Mouse (Mus musculus): Measurements from ENCODE around the gene Rbm25. TPM values are rescaled to one million over a fixed set of nuclear protein-coding genes. Genes with fewer than 3 reads are reported as not detected.
"Not testable (repeated sequence)": the region's sequence is repeated elsewhere in the genome, so short reads cannot be mapped to it uniquely, and the experiment has no call there.

Rbm25 gene
- polyA plus RNA-seq, 1 experiment, result 130 TPM

- no peak overlapping the region for H3K4me3 ChIP-seq (ENCODE audit: insufficient read depth, low read length)
- H3K27ac ChIP-seq (ENCODE audit: insufficient read depth, low read length), result no peak overlapping the region
- TF ChIP-seq POLR2A (IDR thresholded peaks at IDR 0.05; ENCODE audit: extremely low read depth, insufficient read depth, low read length), result no peak
- no peak for TF ChIP-seq CTCF (IDR thresholded peaks at IDR 0.05; ENCODE audit: extremely low read depth, insufficient read depth, low read length)
- no peaks in the 10 kb centered on the region for H3K4me1 ChIP-seq (ENCODE audit: control insufficient read depth, insufficient read depth, low read length)
These were observed 28.8 kb upstream of the Rbm25 start for GRCm38 (mm10) chr12:83602285-83602684.

- not testable (repeated sequence) for H3K27ac ChIP-seq (ENCODE audit: insufficient read depth, low read length); H3K4me1 ChIP-seq (ENCODE audit: control insufficient read depth, insufficient read depth, low read length); H3K4me3 ChIP-seq (ENCODE audit: insufficient read depth, low read length)
These were observed 24.6 kb upstream of the Rbm25 start for GRCm38 (mm10) chr12:83606411-83606810.

- Histone ChIP-seq H3K4me1 (ENCODE audit: control insufficient read depth, insufficient read depth, low read length) (no peaks in the 10 kb centered on the region), H3K27ac (ENCODE audit: insufficient read depth, low read length) (no peak overlapping the region), H3K4me3 (ENCODE audit: insufficient read depth, low read length) (no peak overlapping the region)
- TF ChIP-seq POLR2A (IDR thresholded peaks at IDR 0.05; ENCODE audit: extremely low read depth, insufficient read depth, low read length) (no peak), CTCF (IDR thresholded peaks at IDR 0.05; ENCODE audit: extremely low read depth, insufficient read depth, low read length) (no peak)
These were observed 13.8 kb upstream of the Rbm25 start for GRCm38 (mm10) chr12:83617261-83617660.

- no peak overlapping the region for H3K4me3 ChIP-seq (ENCODE audit: insufficient read depth, low read length)
- H3K4me1 ChIP-seq (ENCODE audit: control insufficient read depth, insufficient read depth, low read length), result no peaks in the 10 kb centered on the region
- TF ChIP-seq POLR2A (IDR thresholded peaks at IDR 0.05; ENCODE audit: extremely low read depth, insufficient read depth, low read length) (no peak), CTCF (IDR thresholded peaks at IDR 0.05; ENCODE audit: extremely low read depth, insufficient read depth, low read length) (no peak)
- H3K27ac ChIP-seq (ENCODE audit: insufficient read depth, low read length), result no peak overlapping the region
These were observed 12.1 kb upstream of the Rbm25 start for GRCm38 (mm10) chr12:83618981-83619380.

GRCm38 (mm10) chr12:83620694-83621093, 10.3 kb upstream of the Rbm25 start:
- H3K27ac ChIP-seq (ENCODE audit: insufficient read depth, low read length); H3K4me1 ChIP-seq (ENCODE audit: control insufficient read depth, insufficient read depth, low read length); H3K4me3 ChIP-seq (ENCODE audit: insufficient read depth, low read length): not testable (repeated sequence)

GRCm38 (mm10) chr12:83622031-83622755, 8.8 kb upstream of the Rbm25 start:
- TF ChIP-seq POLR2A (IDR thresholded peaks at IDR 0.05; ENCODE audit: extremely low read depth, insufficient read depth, low read length) (no peak), CTCF (IDR thresholded peaks at IDR 0.05; ENCODE audit: extremely low read depth, insufficient read depth, low read length) (no peak)
- Histone ChIP-seq H3K4me1 (ENCODE audit: control insufficient read depth, insufficient read depth, low read length) (no peaks in the 10 kb centered on the region), H3K4me3 (ENCODE audit: insufficient read depth, low read length) (no peak overlapping the region), H3K27ac (ENCODE audit: insufficient read depth, low read length) (no peak overlapping the region)

GRCm38 (mm10) chr12:83624321-83624720, 6.7 kb upstream of the Rbm25 start:
- H3K4me3 ChIP-seq (ENCODE audit: insufficient read depth, low read length), result no peak overlapping the region
- no peaks in the 10 kb centered on the region for H3K4me1 ChIP-seq (ENCODE audit: control insufficient read depth, insufficient read depth, low read length)
- H3K27ac ChIP-seq (ENCODE audit: insufficient read depth, low read length), result no peak overlapping the region
- TF ChIP-seq POLR2A (IDR thresholded peaks at IDR 0.05; ENCODE audit: extremely low read depth, insufficient read depth, low read length) (no peak), CTCF (IDR thresholded peaks at IDR 0.05; ENCODE audit: extremely low read depth, insufficient read depth, low read length) (no peak)

GRCm38 (mm10) chr12:83631743-83632679, 975 bp downstream of the Rbm25 start:
- H3K4me3 ChIP-seq (ENCODE audit: insufficient read depth, low read length), result peak overlapping the region; percentile 80
- peak overlapping the region; percentile 94 for H3K27ac ChIP-seq (ENCODE audit: insufficient read depth, low read length)
- no peaks in the 10 kb centered on the region; the same call in 1 of the 2 replicates for H3K4me1 ChIP-seq (ENCODE audit: control insufficient read depth, insufficient read depth, low read length)
- TF ChIP-seq POLR2A (IDR thresholded peaks at IDR 0.05; ENCODE audit: extremely low read depth, insufficient read depth, low read length), result peak; percentile 70; the same call in 1 of the 2 replicates
- TF ChIP-seq CTCF (IDR thresholded peaks at IDR 0.05; ENCODE audit: extremely low read depth, insufficient read depth, low read length), result no peak

GRCm38 (mm10) chr12:83632680-83633025, 1.6 kb downstream of the Rbm25 start:
- TF ChIP-seq CTCF (IDR thresholded peaks at IDR 0.05; ENCODE audit: extremely low read depth, insufficient read depth, low read length), result no peak
- no peak for TF ChIP-seq POLR2A (IDR thresholded peaks at IDR 0.05; ENCODE audit: extremely low read depth, insufficient read depth, low read length)
- no peaks in the 10 kb centered on the region; the same call in 1 of the 2 replicates for H3K4me1 ChIP-seq (ENCODE audit: control insufficient read depth, insufficient read depth, low read length)
- H3K4me3 ChIP-seq (ENCODE audit: insufficient read depth, low read length), result peak overlapping the region; percentile 80
- H3K27ac ChIP-seq (ENCODE audit: insufficient read depth, low read length), result peak overlapping the region; percentile 89

GRCm38 (mm10) chr12:83633807-83634206, 2.8 kb downstream of the Rbm25 start:
- no peak for TF ChIP-seq POLR2A (IDR thresholded peaks at IDR 0.05; ENCODE audit: extremely low read depth, insufficient read depth, low read length)
- no peak for TF ChIP-seq CTCF (IDR thresholded peaks at IDR 0.05; ENCODE audit: extremely low read depth, insufficient read depth, low read length)
- Histone ChIP-seq H3K4me1 (ENCODE audit: control insufficient read depth, insufficient read depth, low read length) (no peaks in the 10 kb centered on the region; the same call in 1 of the 2 replicates), H3K4me3 (ENCODE audit: insufficient read depth, low read length) (no peak overlapping the region; the same call in 1 of the 2 replicates), H3K27ac (ENCODE audit: insufficient read depth, low read length) (no peak overlapping the region)
